Mouse (Mus musculus) liver, postnatal 0 days (tissue): ENCODE measurements around the gene Gm20388.
A peak's percentile ranks its signal among the peaks of the same experiment; 100 is the strongest.

Source experiments
- CTCF ChIP-seq: sonication (generic); IDR thresholded peaks from 2 replicates; pipeline ENCODE4 v1.5.1; 2016; ENCODE audit warnings: antibody characterized with exemption, low read depth
- EP300 ChIP-seq: IDR thresholded peaks from 2 replicates; pipeline ENCODE4 v1.6.1; 2016; ENCODE audit warnings: antibody characterized with exemption, low read depth, mild to moderate bottlenecking

- TF ChIP-seq CTCF = no peak
- peak; percentile 94 for TF ChIP-seq EP300
Observed at GRCm38 (mm10) chr8:122313310-122313709, 2402.7 kb downstream of the Gm20388 start.
